Comparison of ENCODE assay signal across 20 mouse cellular contexts in genomic region chr12:101284195-101284594, GRCm38 (mm10).
DNase-seq lines count a peak whose midpoint lies in the region; ATAC-seq lines count a peak whose summit lies in the region.
"Had no signal": no experiment of that assay in that cellular context is flagged by ENCODE, and none has a peak within 500 bp of the region (broad histone marks: within the 10 kb centered on the region; RNA-seq: fewer than 3 reads in every experiment).

No protein-coding gene starts in this region.

- ATAC-seq in inflammation-experienced regulatory T-cells, adult 6 months = no peak
- ATAC-seq: activated CD4-positive, CD25-positive, alpha-beta regulatory T cell, adult 4 months; CD4-positive, CD25-positive, alpha-beta regulatory T cell, adult 4 months; forebrain, embryonic 15.5 days; hindbrain, postnatal 0 days; intestine, embryonic 15.5 days; Patski had no signal

- DNase-seq in gastrocnemius, adult 18-20 months (ENCODE audit: low spot score) = peak; percentile 7
- no peak for DNase-seq in gastrocnemius, postnatal 25 days
- peak; percentile 70 for DNase-seq in Muller cell, postnatal 12 days (ENCODE audit: inconsistent ontology term)
- DNase-seq in adipocyte (ENCODE audit: low spot score) = peak; percentile 49
- DNase-seq in fibroblast of lung, adult 2 months (ENCODE audit: low read depth) = peak; percentile 36
- no peak for DNase-seq in kidney, postnatal 4 days
- DNase-seq: B cell, adult 2 months; cerebellum, adult 2 months; cerebellum, postnatal 10 days; embryo, embryonic 11 days; gastrocnemius, postnatal 36 days; heart, postnatal 14 days; kidney, adult 18-20 months had no signal

Comparison
In these comparisons a context has a peak if more than half of its experiments do, and no peak if none do; other contexts are left out.
1. DNase-seq: peak in gastrocnemius, adult 18-20 months (single experiment), Muller cell, postnatal 12 days (single experiment), adipocyte (single experiment) and fibroblast of lung, adult 2 months (single experiment); none in gastrocnemius, postnatal 25 days (single experiment) and kidney, postnatal 4 days (0 of 2).